Mouse (Mus musculus): ENCODE data around the gene Ppil6.

The Ppil6 gene

DNA sequence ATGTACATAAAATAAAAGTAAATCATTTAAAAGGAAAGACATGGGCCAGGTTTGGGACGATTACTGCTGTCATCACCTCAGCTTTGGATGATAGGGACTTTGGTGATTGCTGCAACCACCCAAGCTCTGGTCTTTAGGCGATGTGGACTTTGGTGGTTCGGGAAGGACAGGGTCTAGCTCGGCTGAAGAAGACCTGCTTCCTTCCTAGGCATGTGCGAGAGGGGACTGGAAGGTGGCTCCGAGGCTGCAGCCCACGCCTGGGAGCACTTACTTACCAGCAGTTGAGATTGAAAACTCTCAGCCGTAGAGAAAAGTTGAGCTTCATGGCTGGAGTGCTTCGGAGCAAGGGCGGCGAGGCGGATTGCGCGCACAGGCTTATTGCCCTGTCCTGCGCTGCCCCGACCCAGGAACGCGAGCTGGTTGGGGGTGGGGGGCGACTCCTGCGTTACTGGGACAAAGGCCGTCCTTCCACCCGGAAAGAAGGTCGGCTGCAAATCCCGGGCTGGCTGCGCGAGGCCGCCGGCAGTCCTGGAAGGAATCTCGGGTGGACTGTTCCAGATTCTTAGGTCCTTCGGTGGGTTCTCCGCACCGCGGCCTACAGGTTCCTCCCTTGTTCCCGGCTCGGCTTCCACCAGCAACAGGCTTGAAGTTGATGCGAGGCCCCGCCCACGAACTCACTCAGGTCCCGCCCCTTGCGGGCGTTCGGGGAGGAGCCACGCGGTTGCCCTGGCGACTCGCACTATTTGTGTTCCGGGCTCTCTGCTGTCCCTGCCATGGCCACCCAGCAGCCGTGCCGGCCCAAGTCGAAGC lies at the start of gene Ppil6, which contains the start of gene Smpd2:
TSS of gene Ppil6 (plus strand) at position 732 of the 810 bp plus-strand sequence.
TSS of gene Smpd2 (minus strand) at position 662 of the 810 bp plus-strand sequence.
- DNase-seq: peak; percentile 98

DNA sequence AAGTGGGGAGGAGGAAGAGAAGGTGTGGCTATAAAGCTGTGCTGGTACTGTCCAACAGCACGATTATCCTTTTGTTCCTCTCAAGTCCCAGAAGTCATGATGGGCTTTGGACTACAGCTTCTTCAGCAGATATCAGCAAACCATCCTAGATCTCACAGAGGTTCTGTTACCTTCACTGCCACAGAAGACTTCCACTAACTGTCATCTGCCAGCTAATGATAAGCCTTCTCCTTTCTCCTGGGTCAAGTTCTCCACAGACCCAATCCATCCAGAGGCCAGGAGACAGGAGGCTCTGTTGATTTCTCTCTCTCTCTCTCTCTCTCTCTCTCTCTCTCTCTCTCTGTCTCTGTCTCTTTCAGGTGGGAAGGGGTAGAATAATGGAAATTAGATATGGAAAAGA lies 42.0 kb upstream of the Ppil6 start:
- no peak for DNase-seq

DNA sequence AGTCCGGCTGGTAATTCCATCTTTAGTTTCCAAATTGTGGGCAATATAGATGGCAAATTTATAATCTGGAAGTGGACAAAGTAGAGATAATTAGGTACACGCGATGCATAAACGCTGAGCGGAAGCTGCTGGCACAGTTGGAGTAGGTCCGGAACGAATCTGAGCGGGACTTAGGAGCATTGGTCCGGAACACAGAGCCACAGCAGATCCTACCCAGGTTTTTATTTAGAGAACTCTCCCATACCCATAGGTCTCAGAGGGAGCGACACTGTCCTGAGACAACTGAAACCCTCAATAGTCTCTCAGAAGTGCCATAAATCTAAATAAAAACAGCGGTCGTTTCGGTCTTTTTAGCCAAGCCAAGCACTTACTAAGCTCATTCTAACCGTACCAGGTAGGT lies 40.6 kb upstream of the Ppil6 start:
- peak; percentile 55 for DNase-seq

DNA sequence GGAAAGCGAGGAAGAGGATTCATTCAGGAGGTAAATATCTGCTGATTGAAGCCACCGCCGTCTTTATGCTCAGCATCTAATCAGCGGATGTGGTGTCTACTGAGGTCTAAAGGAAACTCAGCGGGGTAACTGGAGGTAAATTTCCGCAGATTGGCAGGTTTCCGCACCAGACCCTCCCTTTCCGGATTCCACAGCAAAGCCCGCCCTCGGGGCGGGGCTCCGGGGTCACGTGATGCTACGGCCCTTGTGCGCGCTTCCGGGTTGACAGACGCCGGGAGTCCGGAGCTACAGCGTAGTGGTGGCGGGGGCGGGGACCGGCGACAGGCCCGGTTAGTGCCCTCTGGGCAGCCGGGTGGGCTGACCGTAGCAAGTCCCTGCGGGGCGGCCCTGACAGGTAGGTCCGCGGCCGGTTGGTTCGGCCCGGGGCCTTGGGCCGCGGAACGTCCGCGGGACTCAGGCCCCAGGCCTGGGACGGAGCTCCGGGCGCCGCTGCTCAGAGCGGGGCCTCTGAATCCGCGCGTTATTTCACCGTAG lies 40.0 kb upstream of the Ppil6 start, which contains the start of gene Zbtb24:
TSS of gene Zbtb24 (plus strand) at position 247 of the 534 bp plus-strand sequence.
- peak; percentile 98 for DNase-seq

DNA sequence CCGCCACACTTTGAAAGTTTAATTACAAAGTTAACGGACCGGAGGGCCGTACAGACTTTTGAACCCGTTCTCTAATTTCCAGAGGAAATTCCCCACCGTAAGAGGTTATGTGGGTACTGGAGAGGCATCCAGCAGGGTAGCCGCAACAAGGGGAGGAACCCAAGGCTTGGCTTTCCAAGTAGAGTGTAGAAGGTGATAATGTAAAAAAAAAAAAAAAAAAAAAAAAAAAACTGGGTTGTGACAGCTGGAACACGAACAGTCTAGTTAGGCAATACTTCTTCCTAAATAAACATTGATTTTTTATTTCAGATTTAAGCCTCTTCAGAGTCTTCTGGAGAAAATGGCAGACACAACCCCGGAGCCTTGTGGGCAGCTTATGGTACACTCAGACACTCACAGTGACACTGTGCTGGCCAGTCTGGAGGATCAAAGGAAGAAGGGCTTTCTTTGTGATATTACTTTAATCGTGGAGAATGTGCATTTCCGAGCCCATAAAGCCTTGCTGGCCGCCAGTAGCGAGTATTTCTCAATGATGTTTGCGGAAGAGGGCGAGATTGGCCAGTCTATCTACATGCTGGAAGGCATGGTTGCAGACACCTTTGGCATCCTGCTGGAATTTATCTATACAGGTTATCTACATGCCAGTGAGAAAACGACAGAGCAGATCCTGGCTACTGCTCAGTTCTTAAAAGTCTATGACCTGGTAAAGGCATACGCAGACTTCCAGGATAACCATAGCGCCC lies 39.3 kb upstream of the Ppil6 start:
- no peak for DNase-seq

DNA sequence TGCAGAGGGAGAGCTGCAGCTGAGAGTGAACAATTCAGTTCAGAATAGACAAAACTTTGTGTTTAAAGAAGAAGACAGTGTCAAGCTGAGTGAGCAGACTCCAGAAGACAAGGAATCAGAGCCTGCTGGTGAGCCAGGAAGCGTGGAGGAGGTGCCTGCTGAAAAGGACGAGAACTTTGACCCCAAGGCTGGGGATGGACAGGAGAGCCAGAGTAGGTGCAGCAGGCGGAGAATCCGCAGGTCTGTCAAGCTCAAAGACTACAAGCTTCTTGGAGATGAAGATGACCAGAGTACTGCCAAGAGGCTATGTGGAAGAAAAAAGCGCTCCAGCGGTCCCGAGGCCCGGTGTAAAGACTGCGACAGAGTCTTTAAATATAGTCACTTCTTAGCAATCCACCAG lies 38.6 kb upstream of the Ppil6 start:
- peak; percentile 41 for DNase-seq

DNA sequence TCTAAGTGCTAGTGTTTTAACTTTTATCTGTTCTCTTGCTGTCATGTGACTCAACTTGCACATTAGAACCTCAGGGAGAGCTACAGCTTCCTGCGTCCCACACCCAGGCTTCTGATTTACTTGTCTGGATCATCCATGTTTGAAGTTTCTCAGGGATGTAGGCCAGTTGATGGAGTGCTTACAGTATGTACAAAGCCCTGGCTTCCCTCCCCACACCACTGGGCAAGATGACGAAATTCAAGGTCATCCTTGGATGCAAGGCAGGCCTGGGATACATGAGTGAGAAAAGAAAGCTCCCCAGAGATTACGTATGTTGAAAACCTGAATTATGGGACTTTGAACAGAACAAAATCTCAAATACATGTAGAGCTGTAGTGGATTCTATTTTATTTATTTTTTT lies 37.4 kb upstream of the Ppil6 start:
- no peak for DNase-seq

DNA sequence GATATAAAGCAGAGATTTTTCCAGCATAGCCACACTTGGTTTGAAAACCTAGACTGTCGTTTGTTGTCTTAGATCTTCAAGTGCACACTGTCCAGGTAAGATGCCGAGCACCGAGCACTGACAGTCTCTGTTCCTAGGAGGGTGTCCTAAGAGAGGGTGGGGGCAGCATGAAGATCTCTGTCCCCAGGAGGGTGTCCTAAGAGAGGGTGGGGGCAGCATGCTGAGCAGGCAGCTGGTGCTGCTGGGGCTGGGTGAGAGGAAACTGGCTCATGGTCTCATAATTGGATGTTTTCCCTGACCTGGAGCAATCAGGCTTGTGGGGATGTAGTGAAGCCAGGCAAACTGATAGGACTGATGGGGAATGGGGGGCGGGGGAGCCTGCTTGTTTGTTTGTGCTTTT lies 30.2 kb upstream of the Ppil6 start:
- DNase-seq: no peak

DNA sequence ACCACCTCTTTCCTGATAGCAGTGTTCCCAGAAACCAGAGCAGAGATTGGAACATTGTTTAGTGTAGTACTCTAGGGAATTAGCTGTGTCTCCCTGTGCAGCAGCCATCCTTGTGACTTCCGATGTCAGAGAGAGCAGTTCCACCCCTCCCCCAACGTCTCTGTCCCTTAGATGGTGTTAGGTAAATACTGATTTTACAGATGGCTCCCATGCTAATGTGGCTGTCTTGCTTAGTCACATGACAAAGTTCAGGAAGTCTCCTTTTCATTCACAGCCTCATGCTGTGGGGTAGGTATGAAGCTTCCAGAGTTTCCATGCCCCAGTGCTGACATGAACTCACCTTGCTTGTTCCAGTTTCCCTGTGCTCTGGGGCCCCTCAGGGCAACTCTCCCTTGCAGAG lies 29.7 kb upstream of the Ppil6 start:
- no peak for DNase-seq

DNA sequence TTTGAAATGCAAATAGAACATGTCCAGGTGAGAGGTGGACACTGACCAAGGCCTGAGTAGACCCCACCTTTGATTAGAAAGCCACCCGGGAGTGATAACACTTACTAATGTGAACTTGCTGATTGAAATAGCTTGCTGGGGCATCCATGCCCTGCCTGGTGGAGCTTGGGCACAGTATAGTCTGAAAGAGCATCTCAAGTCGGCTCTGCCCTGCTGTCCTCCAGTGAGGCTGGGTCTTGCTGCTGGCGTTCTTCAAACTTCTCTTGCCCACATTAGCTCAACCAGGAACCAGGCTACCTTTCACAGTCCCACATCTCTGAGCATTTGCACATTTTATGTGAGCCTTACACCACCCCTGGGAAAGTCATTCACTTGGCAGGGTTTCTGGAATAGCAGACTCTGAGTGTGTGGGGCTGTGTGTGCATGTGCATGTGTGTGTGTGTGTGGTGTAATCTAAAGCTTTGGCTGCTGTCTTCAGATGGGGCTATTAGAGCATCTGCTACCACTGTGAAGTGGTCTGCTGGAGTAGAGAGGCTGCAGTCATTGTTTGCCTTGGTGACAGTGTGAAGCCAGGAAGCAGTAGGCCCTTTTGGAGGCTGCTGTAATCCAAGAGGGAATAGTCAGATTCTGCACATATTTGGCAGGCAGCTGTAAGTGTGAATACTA lies 29.0 kb upstream of the Ppil6 start:
- no peak for DNase-seq

DNA sequence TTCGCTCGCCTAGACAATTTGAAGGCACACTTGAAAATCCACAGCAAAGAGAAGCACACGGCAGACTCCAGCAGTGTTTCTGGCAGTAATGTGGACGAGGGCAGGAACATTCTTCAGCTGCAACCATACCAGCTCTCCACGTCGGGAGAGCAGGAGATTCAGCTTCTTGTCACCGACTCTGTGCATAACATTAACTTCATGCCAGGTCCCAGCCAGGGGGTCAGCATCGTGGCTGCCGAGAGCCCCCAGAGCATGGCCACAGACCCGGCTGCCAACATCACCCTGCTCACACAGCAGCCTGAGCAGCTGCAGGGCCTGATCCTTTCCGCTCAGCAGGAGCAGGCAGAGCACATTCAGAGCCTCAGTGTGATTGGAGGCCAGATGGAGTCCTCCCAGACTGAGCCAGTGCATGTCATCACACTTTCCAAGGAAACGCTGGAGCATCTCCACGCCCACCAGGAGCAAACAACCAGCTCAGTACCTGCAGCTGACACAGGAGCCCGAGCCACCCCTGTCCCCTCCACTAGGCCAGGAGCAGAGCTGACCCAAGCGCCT lies 25.8 kb upstream of the Ppil6 start:
- DNase-seq: no peak

DNA sequence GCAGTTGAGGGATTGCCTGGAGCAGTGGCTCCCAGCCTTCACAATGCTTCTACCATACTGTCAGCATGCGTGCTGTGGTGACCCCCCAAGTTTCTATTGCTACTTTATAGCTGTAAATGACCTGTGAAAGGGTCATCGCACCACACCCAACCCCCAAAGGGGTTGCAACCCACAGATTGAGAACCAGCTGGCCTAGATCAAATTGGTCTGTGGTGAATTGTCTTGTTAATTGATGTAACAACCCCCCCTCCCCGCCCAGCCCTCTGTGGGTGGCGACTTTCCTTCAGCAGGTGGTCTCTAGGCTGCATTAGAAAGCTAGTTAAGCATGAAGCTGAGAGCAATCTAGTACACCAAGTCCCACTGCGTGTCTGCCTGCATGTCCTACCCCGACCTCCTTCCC lies 22.9 kb upstream of the Ppil6 start:
- DNase-seq: no peak

DNA sequence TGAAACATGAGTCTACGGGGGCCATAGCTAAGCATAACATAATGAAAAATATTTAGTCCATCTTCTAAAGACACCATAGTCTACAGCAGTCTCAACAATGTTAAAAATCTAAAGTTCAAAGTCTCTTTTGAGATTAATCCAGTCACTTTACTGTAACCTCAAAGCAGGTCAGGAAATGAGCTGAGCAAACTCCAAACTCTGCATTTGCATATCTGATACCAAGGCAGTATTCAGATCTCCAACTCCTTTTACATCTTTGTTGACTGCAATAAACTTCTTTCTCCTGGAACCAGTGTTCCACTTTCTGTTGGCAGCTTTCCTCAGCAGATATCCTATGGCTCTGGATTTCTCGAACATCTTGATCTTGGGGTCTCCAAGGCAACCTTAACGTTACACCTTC lies 19.5 kb upstream of the Ppil6 start:
- no peak for DNase-seq

DNA sequence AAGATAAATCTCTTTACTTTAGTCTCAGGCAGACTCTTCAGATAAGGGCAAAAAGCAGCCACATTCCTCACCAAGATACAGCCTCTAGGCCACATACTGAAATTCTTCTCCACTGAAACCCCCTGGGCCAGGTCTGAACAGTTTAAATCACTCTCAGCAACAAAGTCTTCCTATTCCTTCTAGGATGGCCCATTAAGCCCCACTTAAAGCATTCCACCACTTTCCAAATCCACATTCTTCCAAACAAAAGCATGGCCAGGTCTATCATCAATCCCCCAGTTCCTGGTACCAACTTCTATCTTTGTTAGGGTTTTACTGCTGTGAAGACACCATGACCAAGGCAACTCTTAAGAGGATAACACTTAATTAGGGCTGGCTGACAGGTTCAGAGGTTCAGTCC lies 17.7 kb upstream of the Ppil6 start:
- DNase-seq: no peak

DNA sequence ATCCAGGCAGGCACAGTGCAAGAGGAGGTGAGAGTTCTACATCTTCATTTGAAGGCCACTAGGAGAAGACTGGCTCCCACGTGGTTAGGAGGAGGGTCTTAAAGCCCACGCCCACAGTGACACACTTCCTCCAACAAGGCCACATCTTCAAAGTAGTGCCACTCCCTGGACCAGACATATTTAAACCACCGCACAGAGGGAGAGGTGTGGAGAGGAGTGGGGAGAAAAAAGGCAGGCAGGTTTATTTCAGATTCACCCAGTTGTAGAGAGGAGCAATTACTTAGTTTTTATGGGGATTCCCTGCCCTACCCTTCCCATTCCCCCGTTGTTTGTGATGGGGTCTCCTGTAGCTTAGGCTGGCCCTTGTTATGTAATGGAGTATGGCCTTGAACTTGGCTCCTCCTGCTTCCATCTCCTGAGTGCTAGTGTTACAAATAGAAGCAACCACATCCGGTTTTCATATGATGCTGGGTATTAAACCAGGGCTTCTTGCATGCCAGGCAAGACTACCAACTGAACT lies 17.2 kb upstream of the Ppil6 start:
- DNase-seq: no peak

DNA sequence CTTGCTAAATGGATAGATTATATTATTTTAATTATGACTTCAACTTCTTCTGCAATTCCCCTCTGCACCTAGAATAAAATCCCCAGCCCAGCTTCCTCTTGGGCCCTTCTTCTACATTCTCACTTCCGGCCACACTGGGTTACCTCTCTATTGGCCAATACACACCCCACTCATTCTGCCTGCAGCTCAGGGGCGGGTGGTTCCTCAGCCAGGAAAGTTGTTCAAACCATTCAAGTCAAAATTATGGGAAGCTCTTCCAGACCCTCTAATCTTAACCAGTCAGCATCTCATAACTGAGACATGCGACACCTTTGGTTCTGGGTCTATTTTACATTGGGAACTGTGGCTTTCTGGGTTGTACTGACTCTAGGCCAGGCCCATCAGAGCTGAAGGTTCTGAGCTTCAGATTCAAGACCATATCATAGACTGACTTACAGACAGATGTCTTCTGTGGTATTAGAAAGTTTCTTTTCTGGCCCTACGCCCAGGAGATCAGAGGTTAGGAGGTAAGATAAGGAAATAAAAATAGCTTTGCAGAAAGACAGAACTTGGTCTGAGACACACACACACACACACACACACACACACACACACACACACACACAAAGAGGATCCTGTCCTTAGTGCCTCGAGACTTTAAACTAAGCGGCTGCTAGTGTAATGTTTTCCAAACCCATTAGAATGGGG lies 16.3 kb upstream of the Ppil6 start:
- DNase-seq: peak; percentile 35

DNA sequence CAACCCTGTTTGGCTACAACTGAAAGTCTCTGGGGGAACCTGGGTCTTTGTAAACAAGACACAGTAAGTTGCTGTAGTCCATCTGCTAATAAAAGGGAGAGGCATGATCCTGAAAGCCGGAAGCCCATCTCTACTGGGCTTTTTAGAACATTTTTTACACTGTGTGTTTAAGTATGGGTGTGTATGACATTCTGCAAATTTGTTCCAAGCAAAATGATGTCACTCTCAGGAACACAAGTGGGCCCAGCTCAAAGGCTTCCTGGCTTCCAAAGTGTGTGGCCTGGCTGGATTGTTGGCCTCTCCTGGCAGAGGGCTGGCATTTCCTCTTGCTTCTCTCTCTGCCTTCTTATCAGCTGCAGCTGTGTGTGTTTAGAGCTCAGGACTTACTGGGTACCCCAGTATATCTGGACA lies 15.3 kb upstream of the Ppil6 start:
- DNase-seq: no peak

DNA sequence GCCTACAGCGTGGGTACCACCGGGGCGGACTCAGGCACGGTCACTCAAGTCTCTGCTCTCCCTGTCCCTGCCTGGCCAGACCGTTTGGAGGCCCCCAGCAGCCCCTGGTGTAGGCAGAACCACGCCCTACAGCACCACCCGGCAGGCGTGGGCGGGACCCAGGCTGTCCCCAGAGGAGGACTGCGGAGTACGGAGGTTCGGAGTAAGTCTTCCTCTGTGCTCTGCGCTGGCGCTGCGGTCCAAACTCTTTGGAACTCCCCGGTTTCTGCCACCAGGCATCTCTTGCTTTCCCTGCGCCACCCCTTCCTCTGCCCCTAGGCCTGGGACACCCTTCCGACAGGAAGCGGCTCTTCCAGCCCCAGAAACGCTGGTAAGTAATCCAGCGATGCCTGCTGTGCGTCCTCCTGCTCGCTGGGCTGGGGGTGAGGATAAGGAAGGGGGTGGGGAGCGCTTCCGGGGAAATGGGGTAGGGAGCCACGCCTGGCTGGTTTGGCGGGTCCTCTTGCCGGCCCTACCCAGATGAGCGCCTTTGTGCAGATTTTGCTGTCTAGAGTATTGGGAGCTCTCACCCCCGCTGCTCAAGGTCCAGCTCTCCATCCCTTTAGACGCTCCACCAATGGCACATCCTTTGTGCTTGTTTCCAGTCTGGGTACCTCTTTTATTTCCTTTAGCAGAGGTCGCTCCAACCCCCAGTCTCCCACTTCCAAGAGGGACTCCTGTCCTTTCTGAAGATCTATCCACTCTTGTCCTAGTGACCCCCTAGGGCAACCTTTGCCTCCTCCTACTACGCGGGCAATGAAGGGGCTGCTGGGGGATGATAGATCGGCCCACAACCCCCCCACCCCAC lies 13.8 kb upstream of the Ppil6 start, which contains the start of gene Mical1:
TSS of gene Mical1 (plus strand) at position 144 of the 847 bp plus-strand sequence.
- DNase-seq: peak; percentile 61

DNA sequence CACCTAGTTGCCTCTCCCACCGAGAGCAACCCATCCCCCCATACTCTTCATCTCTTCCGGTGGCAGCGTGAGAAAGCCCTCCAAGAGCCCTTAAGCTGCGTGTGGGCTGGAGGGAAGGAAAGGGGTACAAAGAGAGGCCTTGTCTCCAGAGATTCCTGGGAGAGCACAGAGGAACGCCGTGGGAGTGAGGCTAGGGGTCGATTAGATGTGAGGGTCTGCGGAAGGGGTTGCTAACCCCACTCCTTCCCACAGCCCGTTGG lies 13.3 kb upstream of the Ppil6 start:
- DNase-seq: no peak

DNA sequence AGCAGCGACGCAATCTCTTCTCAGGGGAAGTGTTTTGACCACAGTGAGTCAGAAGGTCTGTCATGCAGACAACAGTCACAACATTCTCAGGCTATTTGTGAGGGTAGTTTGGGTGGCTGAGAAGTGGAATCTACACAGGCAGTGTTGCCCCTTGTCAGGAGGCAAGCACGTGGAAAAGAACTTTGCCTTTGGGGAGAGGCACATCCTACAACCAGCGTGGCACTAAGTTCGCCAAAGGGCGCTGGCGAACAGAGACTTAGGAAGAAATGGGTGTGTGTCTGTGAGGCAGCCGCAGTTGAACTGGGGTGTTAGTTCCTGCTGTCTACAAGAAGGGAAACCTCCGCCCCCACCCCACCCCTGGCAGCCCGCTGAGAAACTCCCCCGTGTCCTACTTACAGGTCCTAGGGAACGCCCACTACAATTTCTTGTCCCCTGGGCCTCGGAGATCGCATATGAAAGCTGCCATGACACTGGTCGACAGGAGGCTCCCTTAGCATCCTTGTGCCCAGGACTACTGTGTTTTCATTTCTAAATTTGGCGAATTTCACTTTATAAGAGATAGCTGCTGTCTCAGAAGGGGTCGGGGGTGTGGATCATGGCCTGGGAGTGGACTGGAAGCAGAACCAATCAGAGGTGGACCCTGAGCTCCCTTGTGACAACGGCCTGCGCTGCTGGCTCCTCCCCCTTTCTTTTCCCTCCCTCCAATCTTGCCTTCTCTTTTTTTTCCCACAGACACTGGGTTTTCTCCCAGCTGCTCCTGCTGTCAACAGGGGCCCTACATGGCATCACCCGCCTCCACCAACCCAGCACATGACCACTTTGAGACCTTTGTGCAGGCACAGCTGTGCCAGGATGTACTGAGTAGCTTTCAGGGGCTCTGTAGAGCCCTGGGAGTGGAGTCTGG lies 12.7 kb upstream of the Ppil6 start:
- DNase-seq: peak; percentile 70
